Mouse (Mus musculus) embryonic fibroblast, embryonic 13.5 days (primary cell): Measurements from ENCODE around the gene Naa16.

Experiments
- CTCF ChIP-seq: IDR thresholded peaks from 2 replicates; pipeline ENCODE4 v1.5.1; 2011; ENCODE audit warnings: mild to moderate bottlenecking, control low read depth, low read length, moderate library complexity, borderline replicate concordance; ENCODE audit not compliant: insufficient read depth
- POLR2A ChIP-seq: IDR thresholded peaks from 2 replicates; pipeline ENCODE4 v1.6.1; 2011; ENCODE audit warnings: low read depth, mild to moderate bottlenecking, control low read depth, low read length, moderate library complexity

GRCm38 (mm10) chr14:79397321-79398122 lies 6.9 kb upstream of the Naa16 start, which contains the start of gene Mtrf1:
- TF ChIP-seq CTCF, result no peak
- TF ChIP-seq POLR2A, result peak; percentile 77; the same call in 1 of the 2 replicates
